Mouse (Mus musculus): ENCODE measurements around the gene Tubb4a.

Gene Tubb4a

GRCm38 (mm10) chr17:57099629-57100325 is 12.2 kb upstream of the Tubb4a start:
- no peak for DNase-seq

- DNase-seq: no peak
These were observed 10.7 kb upstream of the Tubb4a start for GRCm38 (mm10) chr17:57098321-57098720.

GRCm38 (mm10) chr17:57096623-57096920 is 9.0 kb upstream of the Tubb4a start:
- DNase-seq: peak; percentile 93 to 96

DNA sequence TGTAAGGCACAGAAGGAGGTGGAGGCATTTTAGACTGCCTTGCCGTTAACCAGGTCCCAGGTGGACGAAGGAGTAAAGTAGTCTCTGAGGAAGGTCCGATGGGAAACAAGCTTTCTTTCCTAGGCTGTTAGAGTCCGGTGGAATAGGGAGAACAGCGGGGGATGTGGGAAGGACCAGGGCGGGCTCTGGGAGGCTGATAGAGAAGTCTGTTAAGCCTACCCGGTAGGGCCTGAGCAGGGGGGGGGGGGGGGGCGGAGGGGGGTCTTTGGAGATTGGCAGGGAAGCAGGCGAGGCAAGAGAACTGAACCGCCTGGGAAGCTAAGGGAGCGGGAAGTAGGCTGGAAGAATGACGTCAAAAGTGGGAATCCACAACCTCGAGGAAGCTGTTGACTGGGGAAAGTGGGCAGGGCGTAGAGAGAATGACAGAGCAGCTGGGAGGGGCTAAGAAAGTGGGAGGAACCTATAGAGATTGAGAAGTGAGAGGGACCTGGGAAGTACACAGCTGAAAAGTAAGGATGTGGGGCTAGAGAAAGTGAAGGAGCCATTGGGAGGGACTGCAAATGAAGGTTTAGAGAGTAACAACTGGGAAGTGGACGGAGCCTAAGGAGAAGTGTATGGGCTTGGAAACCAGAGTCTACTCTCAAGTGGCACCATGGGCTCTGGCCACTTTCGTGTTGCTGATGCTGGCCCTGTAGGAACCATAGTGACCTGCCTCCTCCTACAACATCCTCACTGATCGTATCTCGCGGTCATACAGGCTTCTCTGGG is 8.5 kb upstream of the Tubb4a start:
- no peak for DNase-seq

DNA sequence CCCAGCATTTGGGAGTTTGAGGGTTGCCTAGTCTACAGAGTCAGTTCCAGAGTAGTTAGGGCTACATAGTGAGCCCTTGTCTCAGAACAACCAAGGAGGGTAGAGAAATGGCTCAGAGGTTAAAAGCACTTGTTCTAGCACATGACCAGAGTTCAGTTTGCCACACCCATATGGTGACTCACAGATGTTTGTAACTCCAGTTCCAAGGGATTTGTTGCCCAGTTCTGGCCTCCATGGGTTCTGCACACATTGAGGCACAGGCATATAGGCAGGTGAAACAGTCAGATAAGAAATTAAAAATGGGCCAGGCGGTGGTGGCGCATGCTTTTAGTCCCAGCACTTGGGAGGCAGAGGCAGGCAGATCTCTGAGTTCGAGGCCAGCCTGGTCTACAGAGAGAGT is 6.6 kb upstream of the Tubb4a start:
- no peak for DNase-seq

GRCm38 (mm10) chr17:57085970-57086757 is 1.4 kb downstream of the Tubb4a start:
- DNase-seq: peak; percentile 98 to 99

GRCm38 (mm10) chr17:57082481-57082880 is 5.1 kb downstream of the Tubb4a start:
- peak; percentile 79 to 83 for DNase-seq

GRCm38 (mm10) chr17:57081234-57081842 is 6.2 kb downstream of the Tubb4a start:
- DNase-seq: peak in 1 of 2 experiments; percentile 26

GRCm38 (mm10) chr17:57079919-57080318 is 7.7 kb downstream of the Tubb4a start:
- no peak for DNase-seq

DNA sequence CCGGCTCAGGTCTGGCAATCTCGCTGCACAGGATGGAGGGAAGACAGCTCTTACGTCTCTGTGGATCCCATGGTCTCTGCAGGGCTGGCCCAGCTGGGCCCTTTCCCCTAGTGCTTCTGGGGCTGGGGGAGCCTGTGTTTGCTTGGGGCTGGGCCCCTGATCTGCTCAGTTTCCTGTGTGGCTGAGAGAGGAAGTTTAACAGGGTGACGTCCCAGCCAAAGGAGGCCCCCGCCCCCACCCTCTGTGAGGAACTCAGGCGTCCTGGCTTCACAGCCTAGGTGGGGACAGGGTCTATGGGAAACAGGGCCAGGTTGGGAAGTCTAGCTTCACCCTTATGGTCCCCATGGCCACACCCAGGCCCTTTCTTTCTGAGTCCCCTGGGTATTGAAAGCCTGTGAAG is 9.2 kb downstream of the Tubb4a start, which contains the start of gene Dennd1c:
Gene Dennd1c, minus strand, starts transcription at position 179 of the 400 bp plus-strand sequence.
- DNase-seq: no peak

- DNase-seq: no peak
These were observed 10.7 kb downstream of the Tubb4a start for GRCm38 (mm10) chr17:57076916-57077315.

DNA sequence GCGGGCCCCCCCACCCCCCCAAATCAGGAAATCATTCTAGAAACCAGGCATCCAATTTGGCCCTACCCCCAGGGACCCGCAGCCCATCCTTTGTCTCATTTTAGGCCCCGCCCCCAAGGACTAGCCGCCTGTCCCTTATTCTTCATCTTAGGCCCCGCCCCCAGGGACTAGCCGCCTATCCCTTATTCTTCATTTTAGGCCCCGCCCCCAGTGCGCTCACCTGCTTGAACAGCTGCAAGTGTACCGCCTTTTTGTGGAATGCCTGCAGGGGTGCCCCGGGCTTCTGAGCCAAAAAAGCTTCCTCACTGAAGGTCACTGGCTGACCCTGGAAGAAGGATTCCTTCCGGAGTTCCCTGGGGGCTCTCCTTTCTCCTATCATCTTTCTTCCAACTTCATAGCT is 16.9 kb downstream of the Tubb4a start:
- DNase-seq: no peak

GRCm38 (mm10) chr17:57070272-57070671 is 17.3 kb downstream of the Tubb4a start:
- DNase-seq: no peak

DNA sequence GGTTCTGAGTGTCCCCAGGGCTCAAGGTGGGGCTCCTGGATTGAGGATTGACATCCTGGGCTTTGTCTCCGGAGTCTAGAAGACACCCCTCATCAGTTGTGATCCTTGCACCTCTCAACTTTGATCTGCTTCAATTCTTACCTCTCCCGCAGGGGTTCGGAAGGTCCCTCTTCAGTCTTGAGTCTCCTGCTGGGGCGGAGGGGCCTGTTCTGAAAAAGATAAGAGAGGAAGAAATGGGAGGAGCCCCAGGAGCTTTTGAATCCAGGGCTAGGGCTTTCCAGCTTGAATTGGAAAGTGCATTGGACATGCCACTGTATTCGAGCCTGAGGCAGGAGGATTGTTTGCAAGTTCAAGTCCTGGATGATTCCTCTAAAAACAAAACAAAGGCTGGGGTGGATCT is 20.7 kb downstream of the Tubb4a start:
- DNase-seq: no peak

DNA sequence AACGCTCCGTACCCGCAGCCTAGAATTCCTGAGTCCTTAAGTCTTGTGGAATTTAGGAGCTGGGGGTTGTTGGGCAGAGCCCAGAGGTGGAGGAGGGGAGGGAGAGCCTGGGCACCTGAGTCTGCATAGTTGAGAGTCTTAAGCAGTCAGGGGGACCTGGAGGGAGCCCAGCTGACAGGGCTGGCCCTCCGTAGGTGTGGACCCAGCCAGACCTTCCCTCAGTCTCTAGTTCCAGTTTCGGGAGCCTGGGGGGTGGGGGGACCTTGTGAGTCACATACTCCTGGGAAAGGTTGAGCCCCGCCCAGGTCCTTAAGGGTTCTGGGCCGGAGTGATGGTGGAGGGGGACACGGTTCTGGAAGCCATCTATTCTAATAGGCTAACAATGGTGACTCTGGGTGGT is 24.6 kb downstream of the Tubb4a start:
- DNase-seq: no peak

- no peak for DNase-seq
These were observed 25.0 kb downstream of the Tubb4a start for GRCm38 (mm10) chr17:57062548-57062947.

- DNase-seq: peak; percentile 62 to 71
These were observed 25.5 kb downstream of the Tubb4a start for GRCm38 (mm10) chr17:57062011-57062521.

DNA sequence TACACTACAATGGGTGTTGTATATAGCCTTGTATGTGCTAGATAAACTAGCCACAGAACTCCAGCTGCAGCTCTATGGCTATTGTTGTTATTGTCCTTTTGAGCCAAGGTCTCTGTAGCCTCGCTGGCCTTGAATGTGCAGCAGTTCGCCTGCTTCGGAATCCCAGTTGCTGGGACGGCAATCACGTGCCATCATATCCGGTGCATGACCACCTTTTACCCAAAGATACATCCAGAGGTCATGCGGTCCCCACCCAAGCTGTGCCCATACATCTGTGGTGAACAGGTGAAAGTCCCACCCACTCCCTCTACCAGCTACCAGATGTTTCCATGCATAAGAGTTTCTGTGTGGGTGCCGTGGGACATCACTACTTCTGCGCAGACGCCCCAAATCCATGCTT is 26.5 kb downstream of the Tubb4a start:
- no peak for DNase-seq

- peak; percentile 97 for DNase-seq
These were observed 27.3 kb downstream of the Tubb4a start for GRCm38 (mm10) chr17:57060231-57060801.

GRCm38 (mm10) chr17:57059486-57059977 is 28.1 kb downstream of the Tubb4a start, which contains the start of gene Slc25a23:
Slc25a23 (minus strand) TSS chr17:57059863.
- DNase-seq: peak; percentile 86 to 89

GRCm38 (mm10) chr17:57058891-57059485 is 28.6 kb downstream of the Tubb4a start, which contains the start of gene Crb3:
Crb3 (plus strand) TSS chr17:57059105.
- peak; percentile 63 to 73 for DNase-seq

GRCm38 (mm10) chr17:57056246-57056645 is 31.3 kb downstream of the Tubb4a start:
- DNase-seq: no peak

All from cerebellum, postnatal 14 days (tissue).